Mouse (Mus musculus): Measurements from ENCODE around the gene Sem1.
"Not testable (repeated sequence)": the region's sequence is repeated elsewhere in the genome, so short reads cannot be mapped to it uniquely, and the experiment has no call there.

GRCm38 (mm10) chr6:6536359-6536758 lies 42.1 kb downstream of the Sem1 start:
- not testable (repeated sequence) for TF ChIP-seq TAL1, GATA1 (IDR thresholded peaks at IDR 0.05; ENCODE audit: low read length)

Data from erythroblast, embryonic 14.5 days (primary cell).